Comparison of ENCODE assay signal across 16 mouse cellular contexts in the genomic region with DNA sequence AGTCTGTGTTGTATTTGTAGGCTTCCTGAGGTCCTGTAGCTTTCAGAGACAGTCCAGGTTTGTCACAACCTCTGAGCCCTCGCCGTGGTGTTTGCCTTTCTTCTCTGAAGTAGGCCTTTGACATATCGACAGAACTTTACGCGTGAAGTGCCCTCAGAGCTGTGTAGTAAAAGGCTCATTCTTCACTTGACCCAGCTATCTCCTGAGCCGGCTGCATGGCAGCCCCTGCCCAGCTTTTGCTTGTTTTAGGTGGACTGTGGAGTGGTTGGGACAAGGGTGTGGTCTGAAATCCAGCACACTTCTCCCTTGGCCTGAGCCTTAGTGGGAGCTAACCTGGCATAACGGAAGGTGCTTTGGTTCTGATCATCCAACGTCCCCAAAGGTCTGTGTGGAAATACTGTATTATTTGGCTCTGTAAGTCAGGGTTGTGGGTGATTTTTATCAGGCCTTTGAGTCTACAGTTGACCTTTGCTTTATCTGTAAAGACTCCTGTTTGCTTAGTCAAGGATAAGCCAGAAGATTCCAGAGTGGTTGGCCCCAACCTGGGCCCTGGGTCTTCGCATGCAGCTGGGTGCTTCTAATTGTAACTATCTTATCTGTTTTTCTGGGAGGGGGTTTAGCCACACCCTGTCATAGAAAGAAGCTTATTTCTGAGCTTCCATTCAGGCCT. TPM values are rescaled to one million over a fixed set of nuclear protein-coding genes. Genes with fewer than 3 reads are reported as not detected.
A peak's percentile ranks its signal among the peaks of the same experiment; 100 is the strongest.
DNase-seq lines count a peak whose midpoint lies in the region; ATAC-seq and TF ChIP-seq lines count a peak whose summit lies in the region.
"Had no signal": no experiment of that assay in that cellular context is flagged by ENCODE, and none has a peak within 500 bp of the region (broad histone marks: within the 10 kb centered on the region; RNA-seq: fewer than 3 reads in every experiment).

No protein-coding gene starts in this region.

- ATAC-seq in heart, embryonic 13.5 days (ENCODE audit: extremely low read depth, insufficient number of reproducible peaks, low FRiP score, low TSS enrichment): no peak
- ATAC-seq in lung, postnatal 0 days: peak; percentile 83
- peak; percentile 46 for ATAC-seq in intestine, embryonic 16.5 days

- TF ChIP-seq CTCF in lung, postnatal 0 days (IDR thresholded peaks at IDR 0.05): no peak

- H3K4me1 ChIP-seq in heart, embryonic 13.5 days: peaks cover 74% of the 10 kb centered on the region
- H3K4me1 ChIP-seq in lung, postnatal 0 days (ENCODE audit: insufficient read depth, low read depth, low read length): peaks cover 3% of the 10 kb centered on the region; the same call in 1 of the 2 replicates
- peaks cover 47% of the 10 kb centered on the region for H3K4me1 ChIP-seq in intestine, embryonic 16.5 days (ENCODE audit: control insufficient read depth, insufficient read depth, low read length)

- H3K9me3 ChIP-seq in heart, embryonic 13.5 days: no peaks in the 10 kb centered on the region
- H3K9me3 ChIP-seq in lung, postnatal 0 days (ENCODE audit: low read length): no peaks in the 10 kb centered on the region
- no peaks in the 10 kb centered on the region for H3K9me3 ChIP-seq in intestine, embryonic 16.5 days (ENCODE audit: control insufficient read depth, low read length)
- H3K9me3 ChIP-seq: limb, embryonic 10.5 days; neural tube, embryonic 12.5 days had no signal

- no peak overlapping the region for H3K27ac ChIP-seq in heart, embryonic 13.5 days (replicated peaks)
- H3K27ac ChIP-seq in lung, postnatal 0 days (ENCODE audit: low read length): no peak overlapping the region
- H3K27ac ChIP-seq in intestine, embryonic 16.5 days (ENCODE audit: low read length): peak overlapping the region; percentile 60; the same call in 1 of the 2 replicates
- H3K27ac ChIP-seq: limb, embryonic 10.5 days; neural tube, embryonic 12.5 days had no signal

- no peak for DNase-seq in heart, postnatal 36 days
- peak; percentile 51 for DNase-seq in lung, postnatal 0 days (ENCODE audit: low spot score)
- no peak for DNase-seq in lung, postnatal 25 days (ENCODE audit: low spot score)
- peak; percentile 11 for DNase-seq in lung, postnatal 14 days
- DNase-seq in cerebellum, adult 9-11 months: no peak
- DNase-seq in cerebellum, postnatal 25 days: no peak
- DNase-seq: adrenal gland, adult 2 months; cerebellum, adult 2 months; embryo, embryonic 11 days; kidney, adult 18-20 months; kidney, postnatal 4 days; layer of hippocampus, postnatal 36 days had no signal

- TF ChIP-seq EP300 in lung, postnatal 0 days (IDR thresholded peaks at IDR 0.05): no peak

- peaks cover 35% of the 10 kb centered on the region for H3K36me3 ChIP-seq in heart, embryonic 13.5 days
- H3K36me3 ChIP-seq in lung, postnatal 0 days (ENCODE audit: insufficient read depth, low read length): no peaks in the 10 kb centered on the region
- 0 out of 2 replicates have a peak, but pooled peaks cover 2% of the 10 kb centered on the region for H3K36me3 ChIP-seq in intestine, embryonic 16.5 days (ENCODE audit: control insufficient read depth, insufficient read depth, low read length)

- intact Hi-C loops in heart, postnatal 36 days (cut with DNase I): no loop called here

- no peak overlapping the region for H3K4me2 ChIP-seq in heart, embryonic 13.5 days
- no peak overlapping the region for H3K4me2 ChIP-seq in lung, postnatal 0 days (replicated peaks; ENCODE audit: low read depth, low read length)
- H3K4me2 ChIP-seq in intestine, embryonic 16.5 days (ENCODE audit: low read depth, low read length): no peak overlapping the region

- 44% methylated on average over 9 of the region's 9 CpGs for WGBS in heart, embryonic 13.5 days
- WGBS in lung, postnatal 0 days: 33% methylated on average over 9 of the region's 9 CpGs
- 56% methylated on average over 9 of the region's 9 CpGs for WGBS in intestine, embryonic 16.5 days

- H3K27me3 ChIP-seq in heart, embryonic 13.5 days (replicated peaks): no peaks in the 10 kb centered on the region
- H3K27me3 ChIP-seq in lung, postnatal 0 days (replicated peaks; ENCODE audit: insufficient read depth, low read length): no peaks in the 10 kb centered on the region
- H3K27me3 ChIP-seq in intestine, embryonic 16.5 days (replicated peaks; ENCODE audit: control insufficient read depth, insufficient read depth, low read length): no peaks in the 10 kb centered on the region
- H3K27me3 ChIP-seq: neural tube, embryonic 12.5 days had no signal

- 0 out of 2 replicates have a peak overlapping the region, but pooled peaks have one; percentile 26 for H3K9ac ChIP-seq in heart, embryonic 13.5 days
- no peak overlapping the region for H3K9ac ChIP-seq in lung, postnatal 0 days (replicated peaks; ENCODE audit: low read depth)
- H3K9ac ChIP-seq in intestine, embryonic 16.5 days (ENCODE audit: low read depth, low read length): no peak overlapping the region

- no peak overlapping the region for H3K4me3 ChIP-seq in heart, embryonic 13.5 days
- H3K4me3 ChIP-seq in lung, postnatal 0 days (ENCODE audit: low read depth, low read length): no peak overlapping the region
- no peak overlapping the region for H3K4me3 ChIP-seq in intestine, embryonic 16.5 days (ENCODE audit: low read length)
- H3K4me3 ChIP-seq: limb, embryonic 10.5 days; neural tube, embryonic 12.5 days had no signal

RNA-seq across cellular contexts. Expression of a gene that starts 23.4 kb away (rescaled TPM):
- polyA plus RNA-seq in heart, embryonic 13.5 days (2015; fragmentation: Nextera tagmentation; extraction: Ambion mirVana): 59.8 and 61.9 TPM in 2 replicates
- 10 to 100 TPM; 38.7 to 39.4 TPM for total RNA-seq in heart, postnatal 36 days (2021)
- polyA plus RNA-seq in lung, postnatal 0 days (2015; fragmentation: Nextera tagmentation; extraction: Ambion mirVana): 40.2 and 49.8 TPM in 2 replicates
- polyA plus RNA-seq in intestine, embryonic 16.5 days (2015; fragmentation: Nextera tagmentation; extraction: Ambion mirVana): 38.0 and 53.4 TPM in 2 replicates

Comparison
In these comparisons a context has a peak if more than half of its experiments do, and no peak if none do; other contexts are left out.
1. DNase-seq: peak in lung, postnatal 0 days (single experiment) and lung, postnatal 14 days (single experiment); none in heart, postnatal 36 days (0 of 2), lung, postnatal 25 days (single experiment), cerebellum, adult 9-11 months (single experiment) and cerebellum, postnatal 25 days (0 of 2).